Mouse (Mus musculus) myocyte (in vitro differentiated cells): ENCODE measurements around the gene Stat5a.

ENCODE experiments used
- POLR2A ChIP-seq: IDR thresholded peaks from one replicate; pipeline ENCODE4 v1.6.1; 2011; ENCODE audit warnings: low read depth, mild to moderate bottlenecking, control low read depth, moderate library complexity; ENCODE audit not compliant: insufficient read length
- USF1 ChIP-seq: IDR thresholded peaks from one replicate; pipeline ENCODE4 v1.6.1; 2011; ENCODE audit warnings: low read depth, mild to moderate bottlenecking, control low read depth, moderate library complexity

DNA sequence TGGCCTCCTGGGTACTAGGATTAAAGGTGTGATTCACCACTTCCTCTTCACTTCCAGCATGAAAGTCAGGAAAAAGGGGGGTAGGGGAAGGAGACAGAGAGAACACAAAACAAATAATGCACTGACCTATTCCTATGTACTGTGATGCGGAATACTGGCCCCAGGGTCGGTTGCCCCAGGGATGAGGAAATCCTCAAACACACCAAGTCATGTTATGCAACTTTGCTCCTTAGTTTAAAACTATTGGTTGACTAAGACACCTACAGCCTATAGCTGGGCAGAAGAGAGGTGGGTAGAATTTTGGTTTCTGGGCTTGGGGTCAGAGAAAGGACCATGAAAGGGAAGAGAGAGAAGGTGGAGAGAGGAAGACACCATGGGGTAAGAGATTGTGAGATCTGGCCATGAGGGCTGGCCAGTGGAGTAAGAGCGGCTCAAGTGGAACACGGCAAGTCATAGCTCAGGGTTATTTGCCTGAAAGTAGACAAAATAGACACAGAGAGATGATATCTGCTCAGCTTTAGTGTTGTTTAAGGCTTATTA, 57.4 kb downstream of the Stat5a start:
- TF ChIP-seq POLR2A: no peak
- no peak for TF ChIP-seq USF1
